Mouse (Mus musculus) heart, postnatal 25 days (tissue): Measurements from ENCODE around the gene Arl6. TPM values are rescaled to one million over a fixed set of nuclear protein-coding genes. Genes with fewer than 3 reads are reported as not detected.

Experiments used
- DNase-seq: peaks from one replicate; pipeline ENCODE4 v3.0.0; 2022; ENCODE audit warnings: low spot score
- intact Hi-C: fragments of 180-260 bp; cut with DNase I; formaldehyde crosslinking; loops from one replicate; pipeline ENCODE4 v1.15.1; 2025
- total RNA-seq, 2 experiments: library from RNA; stranded (reverse); gene quantifications; 2 replicates each; pipeline ENCODE4 v1.2.3; 2021

Arl6 gene
- total RNA-seq, result 1 to 10 TPM; 4.5 to 5.1 TPM

DNA sequence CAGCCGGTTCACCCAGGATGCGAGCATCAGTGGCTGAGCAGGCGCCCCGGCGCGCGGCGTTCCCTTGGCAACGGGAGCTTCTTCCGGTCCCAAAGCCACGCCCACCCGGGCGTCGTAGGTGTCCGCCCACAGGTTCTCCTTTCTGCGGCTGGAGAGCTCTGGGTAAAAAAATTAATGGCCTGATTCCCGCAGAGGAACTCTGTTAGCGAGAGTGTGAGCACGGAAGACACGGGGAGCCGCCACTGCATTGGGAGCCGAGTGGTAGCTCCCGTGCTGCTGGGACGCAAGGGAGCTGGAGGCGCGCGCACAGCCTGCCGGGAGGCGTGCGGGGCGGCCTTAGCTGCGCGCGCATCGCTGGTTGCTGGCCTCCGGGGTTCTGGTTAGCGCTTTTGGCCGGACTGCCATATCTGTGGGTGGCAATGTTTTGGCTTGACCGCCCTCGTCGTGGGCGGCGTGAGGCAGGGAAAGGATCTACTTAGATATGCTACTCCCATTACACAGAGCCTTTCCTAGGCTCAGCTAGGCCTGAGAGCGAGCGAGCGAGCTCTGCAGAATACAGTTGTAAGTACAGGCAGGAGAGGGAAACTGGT lies at the start of gene Arl6:
TSS of gene Arl6 (minus strand) at position 290 of the 590 bp plus-strand sequence.
- DNase-seq, result peak; percentile 88
- intact Hi-C loops, result no loop called here

- no peak for DNase-seq
- intact Hi-C loops, result loop anchor here (10.0 kb wide), 1 partner anchor 860 kb away; no protein-coding TSS in a partner anchor
Observed at GRCm38 (mm10) chr16:59685135-59685534, 45.9 kb upstream of the Arl6 start.

- intact Hi-C loops, result loop anchor here (5.0 to 10.0 kb wide), 2 partner anchors 261 to 861 kb away; no protein-coding TSS in a partner anchor
- DNase-seq, result peak; percentile 2
Observed at GRCm38 (mm10) chr16:59683434-59683833, 44.2 kb upstream of the Arl6 start.

DNA sequence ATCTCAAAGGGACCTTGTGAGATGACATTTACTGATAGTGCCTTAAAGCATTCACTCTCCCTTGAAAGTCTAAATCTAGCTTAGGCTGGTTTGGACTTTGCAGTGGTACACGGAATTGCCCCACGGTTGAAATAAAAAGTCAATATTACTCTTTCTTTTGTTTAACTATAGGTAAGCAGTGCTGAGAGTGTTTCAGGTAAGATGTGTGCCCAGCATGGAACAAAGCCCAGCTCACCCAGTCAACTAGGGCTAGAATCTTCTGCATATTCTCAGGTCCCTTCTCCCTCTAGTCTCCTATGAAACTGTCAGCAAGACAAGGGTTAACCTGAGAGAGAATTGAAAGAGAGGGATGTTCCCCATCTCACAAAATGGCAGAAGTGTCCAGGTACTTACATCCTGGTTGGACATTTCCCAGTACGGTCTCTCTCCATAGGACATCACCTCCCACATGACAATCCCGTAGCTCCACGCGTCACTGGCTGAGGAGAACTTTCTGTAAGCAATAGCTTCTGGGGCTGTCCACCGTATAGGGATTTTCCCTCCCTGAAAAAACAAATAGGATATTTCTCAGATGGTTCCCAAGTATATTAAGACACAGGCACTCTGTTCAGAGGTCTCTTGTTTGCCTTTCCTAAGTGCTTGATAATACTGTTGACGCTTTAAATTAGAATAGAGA lies 43.2 kb upstream of the Arl6 start:
- intact Hi-C loops, result loop anchor here (5.0 to 10.0 kb wide), 2 partner anchors 260 to 862 kb away; no protein-coding TSS in a partner anchor
- no peak for DNase-seq

- no peak for DNase-seq
- intact Hi-C loops, result no loop called here
Observed at GRCm38 (mm10) chr16:59666938-59667337, 27.7 kb upstream of the Arl6 start.

GRCm38 (mm10) chr16:59643766-59644165 lies 4.6 kb upstream of the Arl6 start:
- DNase-seq, result no peak
- intact Hi-C loops, result no loop called here

- intact Hi-C loops, result no loop called here
- no peak for DNase-seq
Observed at GRCm38 (mm10) chr16:59639985-59640384, 794 bp upstream of the Arl6 start.

- intact Hi-C loops, result no loop called here
- no peak for DNase-seq
Observed at GRCm38 (mm10) chr16:59634598-59634997, 4.6 kb downstream of the Arl6 start.

DNA sequence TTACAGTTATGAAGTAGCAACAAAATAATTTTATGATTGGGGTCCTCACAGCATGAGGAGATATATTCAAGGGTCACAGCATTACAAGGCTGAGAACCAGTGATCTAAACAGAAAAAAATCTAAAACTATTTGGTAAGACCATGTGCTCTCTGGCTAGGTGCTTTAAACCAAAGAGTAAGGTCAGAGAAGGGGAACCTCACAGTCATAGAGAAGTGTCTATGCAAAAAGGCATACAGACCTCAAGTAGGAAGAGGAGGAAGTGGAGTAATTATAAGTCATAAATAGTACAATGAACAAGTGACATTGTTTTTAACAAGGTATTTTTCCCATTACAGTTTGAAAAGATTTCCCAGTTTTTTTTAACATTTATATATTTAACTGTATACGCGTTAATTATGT lies 17.6 kb downstream of the Arl6 start:
- intact Hi-C loops, result no loop called here
- no peak for DNase-seq

GRCm38 (mm10) chr16:59617167-59617566 lies 22.0 kb downstream of the Arl6 start:
- no peak for DNase-seq
- intact Hi-C loops, result loop anchor here (2.0 to 5.0 kb wide), 3 partner anchors 80 to 196 kb away; no protein-coding TSS in a partner anchor

DNA sequence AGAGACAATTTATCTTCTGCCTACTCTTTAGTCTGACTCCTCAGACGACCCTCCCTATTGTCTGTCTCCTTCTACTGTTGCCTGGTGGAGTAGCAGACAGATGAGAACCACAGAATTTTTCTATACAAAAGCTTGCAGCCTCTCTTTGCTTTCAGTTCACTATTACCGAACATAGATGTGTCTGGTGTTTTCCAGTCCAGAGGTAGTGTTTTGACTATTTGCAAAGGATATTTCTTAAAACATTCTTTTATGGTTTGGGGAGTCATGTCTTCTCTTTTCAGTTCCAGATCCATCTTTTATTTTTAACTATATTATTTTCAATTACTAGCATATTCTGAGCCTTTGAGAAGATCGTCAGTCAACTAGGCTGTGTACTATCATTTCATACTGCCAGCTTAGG lies 23.5 kb downstream of the Arl6 start:
- intact Hi-C loops, result loop anchor here (2.0 to 5.0 kb wide), 3 partner anchors 78 to 195 kb away; no protein-coding TSS in a partner anchor

DNA sequence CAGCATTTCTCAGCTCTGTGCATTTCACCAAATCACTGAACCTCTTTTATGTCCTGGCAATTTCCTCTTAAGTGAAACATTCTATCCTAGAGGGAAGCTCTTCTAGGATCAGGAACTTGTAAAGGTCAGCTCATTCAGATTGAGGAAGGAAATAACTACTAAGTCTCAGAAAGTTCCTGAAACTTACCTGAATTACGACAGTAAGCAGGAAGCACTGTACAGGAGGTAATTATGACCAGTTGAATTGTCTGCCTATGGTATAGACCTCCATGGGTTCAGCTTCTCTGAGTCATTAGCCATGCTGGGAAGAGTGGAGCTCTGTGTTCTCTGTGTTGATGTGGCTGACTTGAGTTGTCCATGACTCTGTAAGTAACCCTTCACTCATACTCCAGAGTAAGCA lies 28.4 kb downstream of the Arl6 start:
- DNase-seq, result no peak
- intact Hi-C loops, result no loop called here

More for the DNA sequence above, 23.5 kb downstream of the Arl6 start:
- no peak for DNase-seq

DNA sequence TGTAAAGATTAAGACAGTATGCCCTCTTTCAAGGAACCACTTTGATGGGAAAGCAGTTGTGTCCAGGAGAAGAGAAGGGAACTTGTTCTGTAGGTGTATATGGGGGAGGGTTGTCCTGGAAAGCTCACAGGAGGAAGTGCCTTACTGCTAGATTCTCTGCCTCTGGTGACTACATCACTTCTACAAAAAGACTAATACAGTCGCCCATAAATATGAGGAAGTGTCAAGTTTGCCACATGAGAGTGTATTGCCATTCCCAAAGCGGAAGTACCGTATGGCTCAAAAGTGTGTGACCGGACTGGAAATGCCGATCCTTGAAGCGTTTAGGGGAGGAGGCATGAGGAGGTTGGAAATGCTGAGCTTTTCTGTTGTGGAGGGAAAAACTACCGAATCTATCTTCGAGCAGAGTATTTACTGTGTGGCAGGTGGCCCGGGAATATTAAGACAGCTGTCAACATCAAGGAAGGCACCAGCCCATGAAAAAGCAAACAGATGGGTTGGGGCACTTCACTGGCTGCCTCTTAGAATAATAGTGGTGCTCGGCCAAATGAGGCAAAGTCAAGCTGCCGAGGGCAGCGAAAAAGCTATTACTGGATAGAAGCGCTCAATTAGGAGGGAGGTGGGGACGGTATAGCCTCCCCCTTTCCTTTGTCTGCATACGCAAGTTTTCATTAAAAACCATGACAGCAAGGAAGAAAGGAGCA lies 35.0 kb downstream of the Arl6 start:
- intact Hi-C loops, result no loop called here
- no peak for DNase-seq

DNA sequence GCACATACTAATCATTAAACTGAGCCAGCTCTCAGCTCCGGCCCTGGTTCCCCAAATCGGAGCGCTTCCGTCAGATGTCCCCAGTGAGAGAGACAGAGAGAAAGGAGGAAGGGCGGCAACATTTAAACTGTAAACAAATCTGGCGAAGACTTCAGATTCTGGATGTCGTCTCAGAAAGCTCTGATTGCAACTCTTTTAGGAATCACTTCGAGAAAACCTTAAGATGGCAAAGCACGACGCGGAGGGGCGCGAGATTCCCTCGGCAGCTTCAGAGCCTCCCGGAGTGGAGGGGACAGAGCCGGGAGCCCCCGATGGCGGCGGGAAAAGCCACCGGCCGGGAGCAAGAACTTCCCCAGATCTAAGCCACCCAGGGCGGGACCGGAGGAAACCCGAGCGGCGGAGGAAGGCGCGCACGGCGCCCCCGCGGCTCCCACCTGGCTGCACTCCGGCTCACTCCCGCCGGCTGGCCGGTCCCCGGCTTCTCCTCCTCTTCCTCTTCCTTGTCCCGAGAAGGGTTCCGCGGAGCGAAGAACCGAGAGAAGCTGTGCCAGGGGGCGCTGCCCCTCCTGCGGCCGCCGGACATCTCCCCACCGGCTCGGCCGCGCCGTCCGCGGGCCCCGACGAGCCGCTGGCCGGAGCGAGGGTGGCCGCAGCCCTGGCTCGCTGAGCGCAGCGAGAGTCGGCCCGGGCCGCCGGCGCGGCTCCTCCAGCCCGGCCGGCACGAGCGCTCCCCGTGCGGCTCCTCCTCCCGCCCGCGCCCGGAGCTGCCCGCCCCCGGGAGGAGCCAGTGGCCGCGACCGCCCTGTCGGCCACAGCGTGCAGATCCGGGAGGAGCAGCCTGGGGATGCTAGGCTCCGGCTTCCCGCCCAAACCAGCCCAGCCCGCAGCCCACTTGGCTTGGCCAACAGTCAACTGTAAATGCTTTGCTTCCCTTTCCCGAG lies 38.6 kb downstream of the Arl6 start, which contains the start of gene Crybg3:
TSS of gene Crybg3 (minus strand) at position 669 of the 941 bp plus-strand sequence.
- DNase-seq, result peak; percentile 79
- intact Hi-C loops, result loop anchor here (2.0 kb wide), 1 partner anchor 32 kb away; no protein-coding TSS in a partner anchor

DNA sequence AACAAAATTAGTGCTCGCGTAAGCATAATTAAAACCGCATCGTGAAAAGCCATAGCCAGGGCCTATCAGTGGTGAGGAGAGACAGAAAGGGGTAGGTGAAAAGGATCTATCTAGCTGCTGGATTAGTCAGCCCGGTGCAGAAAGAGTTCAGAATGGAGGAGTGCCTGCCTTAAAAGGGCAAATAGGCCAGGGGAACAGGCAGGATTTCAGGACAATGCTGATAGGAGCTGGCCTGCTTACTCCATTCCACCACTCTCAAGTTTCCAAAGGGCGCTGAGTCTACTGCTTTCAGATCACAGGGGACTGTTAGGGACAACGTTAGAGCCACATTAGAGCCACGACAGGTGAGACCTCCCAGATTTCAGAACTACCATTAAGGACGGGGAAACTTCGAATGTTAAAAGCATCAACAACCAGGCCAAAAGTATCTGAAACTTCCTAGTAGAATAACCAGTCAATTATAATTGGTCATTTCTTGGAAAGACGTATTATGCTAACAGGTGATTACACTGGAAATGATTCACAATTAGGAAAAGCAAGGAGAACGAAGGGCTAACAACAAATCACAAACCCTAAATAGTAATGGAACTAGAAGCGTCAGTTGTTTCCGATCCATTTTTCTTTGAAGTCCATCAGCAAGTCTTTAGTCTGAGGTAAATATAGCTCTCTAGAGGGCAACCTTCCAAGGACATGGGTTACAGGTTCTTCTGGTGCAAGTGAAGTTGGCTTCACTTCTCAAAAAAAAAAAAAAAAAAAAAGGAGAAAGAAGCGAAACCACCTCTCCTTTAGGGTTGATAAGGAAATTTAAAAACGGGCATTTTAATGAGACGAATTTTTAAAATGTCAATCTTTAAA lies 39.6 kb downstream of the Arl6 start:
- intact Hi-C loops, result loop anchor here (2.0 to 5.0 kb wide), 2 partner anchors 31 to 42 kb away; no protein-coding TSS in a partner anchor
- DNase-seq, result no peak

DNA sequence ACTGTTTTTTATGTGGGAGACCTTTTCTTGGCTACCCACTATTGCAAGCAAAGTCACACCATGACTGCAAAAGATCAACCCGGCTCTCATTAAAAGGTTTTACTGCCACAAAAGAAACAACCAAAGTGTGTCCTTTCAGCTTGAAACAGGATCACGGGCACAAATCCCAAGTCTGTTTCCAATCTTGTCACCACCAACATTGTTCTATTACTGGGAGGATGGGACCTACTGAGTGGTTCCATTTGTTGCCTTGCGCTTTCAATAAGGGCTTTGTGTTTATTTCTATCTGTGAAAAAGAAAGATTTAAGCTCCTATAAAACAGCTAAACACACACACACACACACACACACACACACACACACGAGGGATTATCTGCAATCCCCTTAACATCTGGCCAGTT lies 40.2 kb downstream of the Arl6 start:
- DNase-seq, result no peak
- intact Hi-C loops, result loop anchor here (5.0 kb wide), 1 partner anchor 42 kb away; no protein-coding TSS in a partner anchor

GRCm38 (mm10) chr16:59597256-59597655 lies 41.9 kb downstream of the Arl6 start:
- intact Hi-C loops, result loop anchor here (5.0 kb wide), 1 partner anchor 40 kb away; no protein-coding TSS in a partner anchor
- no peak for DNase-seq

DNA sequence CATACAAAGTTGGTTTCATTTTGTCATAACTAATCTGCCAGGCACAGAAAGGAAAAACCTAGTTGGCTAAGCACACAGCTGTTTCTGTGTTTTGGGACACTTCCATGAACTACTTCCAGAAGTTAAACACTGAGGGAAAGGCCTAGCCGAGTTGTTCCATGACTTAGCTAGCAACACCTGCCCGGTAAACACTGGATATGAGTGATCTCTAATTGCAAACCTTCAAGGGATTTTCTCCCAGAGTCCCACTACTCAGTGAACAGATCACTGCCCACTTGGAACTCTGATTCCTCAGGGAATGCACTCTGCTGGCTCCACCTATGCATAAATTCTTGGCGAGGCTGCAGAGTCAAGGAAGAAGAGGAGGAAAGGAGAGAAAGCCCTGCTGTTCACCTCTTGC lies 44.5 kb downstream of the Arl6 start:
- intact Hi-C loops, result loop anchor here (5.0 kb wide), 1 partner anchor 37 kb away; no protein-coding TSS in a partner anchor

More for the DNA sequence above, 44.5 kb downstream of the Arl6 start:
- no peak for DNase-seq
